Mouse (Mus musculus) CH12.LX (cell line): ENCODE data around the gene Prkcb. TPM values are rescaled to one million over a fixed set of nuclear protein-coding genes. Genes with fewer than 3 reads are reported as not detected.

Experiments
- DNase-seq: peaks from one replicate; pipeline ENCODE4 v3.0.0-alpha.2; 2013; ENCODE audit errors: extremely low read depth
- H3K27ac ChIP-seq: 2 replicates; pipeline ENCODE4 v1.5.1; 2012; ENCODE audit warnings: low read depth, mild to moderate bottlenecking, control low read depth, moderate library complexity; ENCODE audit not compliant: insufficient read depth
- H3K27me3 ChIP-seq: replicated peaks from 2 replicates; pipeline ENCODE3; 2012; ENCODE audit warnings: inconsistent platforms
- H3K36me3 ChIP-seq, 2 experiments: replicated peaks in 1 of 2; 2 replicates each; pipeline versions ENCODE3 to v1.6.1; 2012; ENCODE audit warnings: inconsistent platforms in 1 of 2, low read length in 1 of 2, mild to moderate bottlenecking in 1 of 2, mixed read lengths in 1 of 2, moderate library complexity in 1 of 2; ENCODE audit not compliant: control insufficient read depth in 1 of 2, insufficient read depth in 1 of 2
- H3K4me1 ChIP-seq, 2 experiments: 2 replicates each; pipeline ENCODE4 v1.6.1; 2012; ENCODE audit warnings: inconsistent platforms in 1 of 2, moderate library complexity in 1 of 2; ENCODE audit not compliant: insufficient read depth in 2 of 2, control insufficient read depth in 1 of 2
- H3K4me2 ChIP-seq: 2 replicates; pipeline ENCODE4 v1.6.1; 2012; ENCODE audit warnings: low read depth, mild to moderate bottlenecking, control low read depth; ENCODE audit not compliant: poor library complexity, insufficient read depth, severe bottlenecking
- H3K4me3 ChIP-seq, 3 experiments: fragments of 150-350 bp in 1 of 3; sonication (generic) in 1 of 3; replicated peaks in 1 of 3; 2 replicates each; pipeline versions ENCODE3 to v1.5.1; 2011 to 2012; ENCODE audit warnings: low read depth in 2 of 3, low read length in 2 of 3, mild to moderate bottlenecking in 2 of 3, moderate library complexity in 2 of 3, control low read depth in 1 of 3, improper control_type of control experiment in 1 of 3, inconsistent platforms in 1 of 3, mixed read lengths in 1 of 3; ENCODE audit not compliant: poor library complexity in 1 of 3
- H3K79me2 ChIP-seq: replicated peaks from 2 replicates; pipeline ENCODE4 v1.6.1; 2012; ENCODE audit warnings: mild to moderate bottlenecking, moderate library complexity; ENCODE audit not compliant: control insufficient read depth, poor library complexity, insufficient read depth, severe bottlenecking; ENCODE audit errors: extremely low read depth
- H3K9ac ChIP-seq: 2 replicates; pipeline ENCODE4 v1.6.1; 2012; ENCODE audit warnings: low read depth, mild to moderate bottlenecking, control low read depth, moderate library complexity; ENCODE audit not compliant: insufficient read depth
- H3K9me3 ChIP-seq: replicated peaks from 2 replicates; pipeline ENCODE3; 2012; ENCODE audit warnings: low read length, inconsistent platforms, mixed read lengths
- BHLHE40 ChIP-seq: IDR thresholded peaks from 2 replicates; pipeline ENCODE4 v1.6.1; 2011; ENCODE audit warnings: mild to moderate bottlenecking, low read depth, low read length, improper control_type of control experiment
- CHD1 ChIP-seq: IDR thresholded peaks from 2 replicates; pipeline ENCODE4 v1.6.1; 2012; ENCODE audit warnings: low read depth, low read length, improper control_type of control experiment, inconsistent platforms
- CHD2 ChIP-seq: IDR thresholded peaks from 2 replicates; pipeline ENCODE4 v1.6.1; 2011; ENCODE audit warnings: low read length, improper control_type of control experiment
- ELF1 ChIP-seq: IDR thresholded peaks from 2 replicates; pipeline ENCODE4 v1.6.1; 2014; ENCODE audit warnings: low read depth, mild to moderate bottlenecking, inconsistent platforms, low read length, improper control_type of control experiment
- EP300 ChIP-seq: IDR thresholded peaks from 2 replicates; pipeline ENCODE4 v1.6.1; 2011; ENCODE audit warnings: low read length, improper control_type of control experiment
- ETS1 ChIP-seq: conservative IDR thresholded peaks from 2 replicates; pipeline ENCODE4 v1.6.1; 2012; ENCODE audit warnings: low read depth, mild to moderate bottlenecking, inconsistent platforms, low read length, improper control_type of control experiment, moderate library complexity
- GABPA ChIP-seq: IDR thresholded peaks from 2 replicates; pipeline ENCODE4 v1.6.1; 2012; ENCODE audit warnings: low read depth, low read length, improper control_type of control experiment, inconsistent platforms; ENCODE audit not compliant: insufficient replicate concordance
- HCFC1 ChIP-seq: IDR thresholded peaks from 2 replicates; pipeline ENCODE4 v1.6.1; 2012; ENCODE audit warnings: low read depth, mild to moderate bottlenecking, inconsistent platforms, low read length, improper control_type of control experiment
- IRF4 ChIP-seq: IDR thresholded peaks from 2 replicates; pipeline ENCODE4 v1.6.1; 2014; ENCODE audit warnings: low read depth, mild to moderate bottlenecking, inconsistent platforms, low read length, improper control_type of control experiment
- JUN ChIP-seq: IDR thresholded peaks from 2 replicates; pipeline ENCODE4 v1.6.1; 2011; ENCODE audit warnings: low read depth, mild to moderate bottlenecking, low read length, improper control_type of control experiment, moderate library complexity; ENCODE audit not compliant: insufficient read depth
- KAT2A ChIP-seq: IDR thresholded peaks from 2 replicates; pipeline ENCODE4 v1.6.1; 2012; ENCODE audit warnings: low read length, improper control_type of control experiment, inconsistent platforms; ENCODE audit not compliant: insufficient replicate concordance
- MAFK ChIP-seq: IDR thresholded peaks from 2 replicates; pipeline ENCODE4 v1.6.1; 2011; ENCODE audit warnings: low read length, improper control_type of control experiment; ENCODE audit not compliant: insufficient replicate concordance
- MAX ChIP-seq: IDR thresholded peaks from 2 replicates; pipeline ENCODE4 v1.6.1; 2011; ENCODE audit warnings: low read length, improper control_type of control experiment
- MAZ ChIP-seq: IDR thresholded peaks from 2 replicates; pipeline ENCODE4 v1.6.1; 2012; ENCODE audit warnings: low read depth, mild to moderate bottlenecking, inconsistent platforms, low read length, improper control_type of control experiment, moderate library complexity
- MEF2A ChIP-seq: IDR thresholded peaks from 2 replicates; pipeline ENCODE4 v1.6.1; 2014; ENCODE audit warnings: low read depth, mild to moderate bottlenecking, inconsistent platforms, low read length, improper control_type of control experiment, borderline replicate concordance
- MXI1 ChIP-seq: IDR thresholded peaks from 2 replicates; pipeline ENCODE4 v1.6.1; 2011; ENCODE audit warnings: mild to moderate bottlenecking, low read depth, low read length, improper control_type of control experiment
- MYC ChIP-seq: IDR thresholded peaks from 2 replicates; pipeline ENCODE4 v1.6.1; 2011; ENCODE audit warnings: low read depth, mild to moderate bottlenecking, improper control_type of control experiment, low read length
- NELFE ChIP-seq: IDR thresholded peaks from 2 replicates; pipeline ENCODE4 v1.6.1; 2011; ENCODE audit warnings: low read depth, low read length, improper control_type of control experiment
- NRF1 ChIP-seq: IDR thresholded peaks from 2 replicates; pipeline ENCODE4 v1.6.1; 2014; ENCODE audit warnings: low read depth, mild to moderate bottlenecking, inconsistent platforms, low read length, improper control_type of control experiment, moderate library complexity
- PAX5 ChIP-seq: IDR thresholded peaks from 2 replicates; pipeline ENCODE4 v1.6.1; 2012; ENCODE audit warnings: low read length, inconsistent platforms, mixed read lengths
- POLR2AphosphoS2 ChIP-seq: IDR thresholded peaks from 2 replicates; pipeline ENCODE4 v1.6.1; 2011; ENCODE audit warnings: low read depth, low read length, improper control_type of control experiment
- RCOR1 ChIP-seq: conservative IDR thresholded peaks from 2 replicates; pipeline ENCODE4 v1.6.1; 2012; ENCODE audit warnings: low read depth, mild to moderate bottlenecking, inconsistent platforms, low read length, improper control_type of control experiment
- SIN3A ChIP-seq: IDR thresholded peaks from 2 replicates; pipeline ENCODE4 v1.6.1; 2012; ENCODE audit warnings: low read length, improper control_type of control experiment, inconsistent platforms
- TBP ChIP-seq: conservative IDR thresholded peaks from 2 replicates; pipeline ENCODE4 v1.6.1; 2011; ENCODE audit warnings: low read depth, low read length, improper control_type of control experiment
- USF1 ChIP-seq: IDR thresholded peaks from 2 replicates; pipeline ENCODE4 v1.6.1; 2014; ENCODE audit warnings: low read depth, mild to moderate bottlenecking, inconsistent platforms, low read length, improper control_type of control experiment
- USF2 ChIP-seq: conservative IDR thresholded peaks from 2 replicates; pipeline ENCODE4 v1.6.1; 2011; ENCODE audit warnings: low read depth, low read length, improper control_type of control experiment
- ZC3H11A ChIP-seq: IDR thresholded peaks from 2 replicates; pipeline ENCODE4 v1.6.1; 2012; ENCODE audit warnings: low read depth, mild to moderate bottlenecking, inconsistent platforms, low read length, improper control_type of control experiment
- ZKSCAN1 ChIP-seq: IDR thresholded peaks from 2 replicates; pipeline ENCODE4 v1.6.1; 2012; ENCODE audit warnings: low read depth, inconsistent platforms, low read length, improper control_type of control experiment, borderline replicate concordance
- ZMIZ1 ChIP-seq: IDR thresholded peaks from 2 replicates; pipeline ENCODE4 v1.6.1; 2012; ENCODE audit warnings: low read depth, mild to moderate bottlenecking, inconsistent platforms, low read length, improper control_type of control experiment
- ZNF384 ChIP-seq: IDR thresholded peaks from 2 replicates; pipeline ENCODE4 v1.6.1; 2012; ENCODE audit warnings: low read depth, low read length, improper control_type of control experiment, inconsistent platforms
- dilution Hi-C: fragments of 300-500 bp; cut with MboI; formaldehyde crosslinking; loops from 2 replicates; pipeline ENCODE4 v1.14.3; 2020; ENCODE audit warnings: low sequenced_read_pairs; ENCODE audit not compliant: extremely low pct_unique_long_range_greater_than_20kb, extremely low pct_ligation_motif_present
- in situ Hi-C: fragments of 300-500 bp; cut with MboI; formaldehyde crosslinking; loops from 3 replicates; pipeline ENCODE4 v1.14.3; 2019; ENCODE audit warnings: low sequenced_read_pairs, low pct_ligation_motif_present, low pct_unique_long_range_greater_than_20kb, mixed read lengths
- polyA plus RNA-seq: library from polyadenylated mRNA; unstranded; fragments of >175 nt; gene quantifications from 2 replicates; pipeline ENCODE4 v1.2.1, GENCODE M21; 2012; ENCODE audit warnings: low read depth; ENCODE audit not compliant: insufficient read length
- total RNA-seq, 2 experiments: library from RNA; depleted of rRNA; stranded (reverse); fragments of 300-350 nt in 1 of 2; fragments of >200 nt in 1 of 2; gene quantifications; 2 replicates each; pipeline ENCODE4 v1.2.3; 2012 to 2014

Gene Prkcb
- total and polyA plus RNA-seq, 3 experiments, result 323 to 463 (median 337) TPM

GRCm38 (mm10) chr7:122317485-122317884, 28.9 kb downstream of the Prkcb start (continued):
- TF ChIP-seq NRF1 (no peak), CHD1 (no peak; the same call in none of the 2 replicates), NELFE (no peak), USF2 (no peak), MAFK (peak; percentile 58; the same call in 1 of the 2 replicates), HCFC1 (no peak), ELF1 (no peak; the same call in none of the 2 replicates), CHD2 (0 out of 2 replicates have a peak, but pooled peaks have one; percentile 24), MEF2A (peak; percentile 100), ZC3H11A (no peak), BHLHE40 (peak; percentile 73), RCOR1 (no peak), MYC (peak; percentile 54; the same call in 1 of the 2 replicates), ZKSCAN1 (no peak), GABPA (no peak), PAX5 (no peak), MAZ (0 out of 2 replicates have a peak, but pooled peaks have one; percentile 37)

DNA sequence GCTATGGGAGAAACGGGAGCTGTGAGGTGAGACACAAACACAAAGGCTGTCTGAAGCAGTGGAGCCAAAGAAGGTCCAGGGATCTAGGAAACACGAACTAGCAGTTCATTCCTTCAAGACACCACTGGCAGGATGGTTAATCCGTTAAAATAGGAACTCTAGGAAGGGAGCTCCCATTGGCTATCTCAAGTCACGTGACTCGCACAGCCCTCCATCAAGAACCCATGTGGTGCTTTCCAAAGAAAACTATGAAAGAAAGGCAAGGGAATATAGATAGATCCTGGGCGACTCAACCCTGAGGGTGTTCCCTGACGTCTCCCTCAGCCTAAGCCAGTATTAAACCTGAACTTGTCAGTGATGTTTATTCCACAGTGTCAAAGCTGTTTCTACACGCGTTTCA, 31.0 kb downstream of the Prkcb start:
- peak; percentile 51 for DNase-seq
- H3K9ac ChIP-seq, result peak overlapping the region; percentile 59; the same call in 1 of the 2 replicates
- in situ Hi-C loops, result no loop called here
- peaks cover 89% of the 10 kb centered on the region for H3K79me2 ChIP-seq
- peaks cover 57 to 92% of the 10 kb centered on the region in 2 experiments for H3K4me1 ChIP-seq
- dilution Hi-C loops, result no loop called here
- H3K36me3 ChIP-seq, result peaks cover 22 to 62% of the 10 kb centered on the region in 2 experiments
- peak; percentile 87 for TF ChIP-seq USF2
- TF ChIP-seq TBP, result no peak
- TF ChIP-seq MAZ, result no peak
- TF ChIP-seq MAFK, result no peak
- TF ChIP-seq IRF4, result no peak; the same call in 1 of the 2 replicates
- TF ChIP-seq SIN3A, result no peak
- peak; percentile 89 for TF ChIP-seq USF1
- no peak for TF ChIP-seq ZMIZ1
- no peak for TF ChIP-seq HCFC1
- no peak for TF ChIP-seq CHD2
- TF ChIP-seq MAX, result peak; percentile 76
- TF ChIP-seq POLR2AphosphoS2, result no peak
- TF ChIP-seq CHD1, result no peak
- TF ChIP-seq JUN, result no peak
- 0 out of 2 replicates have a peak, but pooled peaks have one; percentile 34 for TF ChIP-seq NELFE
- TF ChIP-seq MYC, result peak; percentile 55; the same call in 1 of the 2 replicates
- TF ChIP-seq ZNF384, result no peak
- TF ChIP-seq EP300, result no peak
- TF ChIP-seq ETS1, result no peak
- TF ChIP-seq KAT2A, result no peak
- no peak for TF ChIP-seq PAX5
- TF ChIP-seq MEF2A, result no peak
- no peak for TF ChIP-seq NRF1
- TF ChIP-seq MXI1, result no peak
- peak; percentile 70 for TF ChIP-seq BHLHE40
- H3K4me3 ChIP-seq, result no peak overlapping the region
- peak overlapping the region; percentile 99 for H3K27ac ChIP-seq
- no peak overlapping the region for H3K4me2 ChIP-seq
- H3K27me3 ChIP-seq, result no peaks in the 10 kb centered on the region
- H3K9me3 ChIP-seq, result peaks cover 17% of the 10 kb centered on the region
